Mouse (Mus musculus) limb, embryonic 10.5 days (tissue): ENCODE data around the gene Gls. TPM values are rescaled to one million over a fixed set of nuclear protein-coding genes. Genes with fewer than 3 reads are reported as not detected.

Experiments used
- DNase-seq: peaks from one replicate; pipeline ENCODE4 v3.0.0-alpha.2; 2017; ENCODE audit warnings: low spot score
- H3K27ac ChIP-seq: fragments of 300-500 bp; sonication (generic); 2 replicates; pipeline ENCODE4 v1.5.1; 2016; ENCODE audit warnings: mild to moderate bottlenecking
- H3K27me3 ChIP-seq: fragments of 300-500 bp; sonication (generic); 2 replicates; pipeline ENCODE4 v1.6.1; 2016; ENCODE audit warnings: low read depth, mild to moderate bottlenecking; ENCODE audit not compliant: poor library complexity, severe bottlenecking
- H3K36me3 ChIP-seq: fragments of 300-500 bp; sonication (generic); 2 replicates; pipeline ENCODE4 v1.6.1; 2016; ENCODE audit warnings: mild to moderate bottlenecking, moderate library complexity
- H3K4me1 ChIP-seq: fragments of 300-500 bp; sonication (generic); 2 replicates; pipeline ENCODE4 v1.6.1; 2016
- H3K4me3 ChIP-seq: fragments of 300-500 bp; sonication (generic); 2 replicates; pipeline ENCODE4 v1.5.1; 2016; ENCODE audit warnings: mild to moderate bottlenecking, moderate library complexity
- H3K9me3 ChIP-seq: fragments of 300-500 bp; sonication (generic); replicated peaks from 2 replicates; pipeline ENCODE4 v1.6.1; 2016; ENCODE audit warnings: mild to moderate bottlenecking
- whole genome bisulfite sequencing: fragments of 180-500 bp; shearing (Covaris S2); methylation state at CpG from one replicate; pipeline ENCODE4 v1.1.7; 2016; 5-methylcytosine and 5-hydroxymethylcytosine counted together
- polyA plus RNA-seq: library from polyadenylated mRNA; unstranded; fragments of >200 nt; fragmentation: Nextera tagmentation; extraction: Ambion mirVana; gene quantifications from 2 replicates; pipeline ENCODE4 v1.2.1, GENCODE M21; 2016

The Gls gene
- polyA plus RNA-seq, 1 experiment from 2014 or later: 22.6 TPM

DNA sequence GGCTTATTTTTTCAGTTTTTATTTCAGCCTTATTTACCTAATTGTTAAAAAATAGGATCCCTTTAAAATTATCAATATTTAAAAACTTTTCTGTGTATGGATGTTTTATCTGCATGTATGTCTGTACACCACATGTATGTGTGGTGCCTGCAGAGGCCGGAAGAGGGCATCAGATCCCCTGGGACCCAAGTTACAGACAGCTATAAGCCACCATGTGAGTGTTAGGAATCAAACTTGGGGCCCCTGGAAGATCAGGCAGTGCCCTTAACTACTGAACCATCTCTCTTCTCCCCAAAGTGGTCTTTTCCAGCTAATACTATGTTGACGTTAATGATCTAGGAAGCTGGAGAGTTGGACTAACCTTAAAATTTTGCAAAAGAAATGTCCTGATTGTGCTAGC lies 85.6 kb downstream of the Gls start:
- H3K27ac ChIP-seq: no peak overlapping the region
- WGBS: 83% methylated on average over 2 of the region's 2 CpGs

DNA sequence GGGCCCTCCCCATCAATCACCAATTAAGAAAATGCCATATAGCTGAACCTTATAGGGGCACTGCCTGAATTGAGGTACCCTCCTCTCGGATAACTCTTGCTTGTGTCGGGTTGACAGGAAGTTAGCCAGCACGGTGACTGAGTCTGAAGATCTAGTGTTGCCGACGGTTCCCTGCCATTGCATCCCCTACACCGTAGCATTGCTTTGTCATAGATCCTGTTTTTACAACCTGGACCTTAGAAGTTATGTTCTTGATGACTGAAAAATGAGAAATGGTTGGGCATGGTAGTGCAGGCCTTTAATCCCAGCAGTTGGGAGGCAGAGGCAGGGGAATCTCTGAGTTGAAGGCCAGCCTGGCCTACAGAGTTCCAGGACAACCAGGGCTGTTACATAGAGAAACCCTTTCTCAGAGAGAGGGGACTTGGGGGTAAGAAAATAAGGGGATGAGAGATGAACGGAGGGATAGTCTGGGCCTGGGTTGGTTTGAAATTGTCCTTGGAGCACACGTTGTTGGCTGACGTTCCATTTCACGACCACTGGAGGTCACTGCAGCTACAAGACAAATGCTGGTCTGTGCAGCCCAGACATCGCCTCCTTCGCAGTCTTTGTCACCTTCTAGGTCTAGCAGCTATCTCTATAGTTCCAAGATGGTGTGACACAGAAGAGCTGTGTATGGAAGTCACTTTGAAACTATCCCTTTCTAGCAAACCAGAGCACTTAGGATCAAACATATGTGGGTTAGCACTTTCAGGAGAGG lies 86.6 kb downstream of the Gls start:
- Histone ChIP-seq H3K36me3 (peaks cover under 1% of the 10 kb centered on the region; the same call in 1 of the 2 replicates), H3K27ac (no peak overlapping the region), H3K27me3 (no peaks in the 10 kb centered on the region), H3K9me3 (no peaks in the 10 kb centered on the region), H3K4me1 (peaks cover 40% of the 10 kb centered on the region), H3K4me3 (no peak overlapping the region)
- peak; percentile 55 for DNase-seq
- 57% methylated on average over 12 of the region's 12 CpGs for WGBS

More for the DNA sequence above, 85.6 kb downstream of the Gls start:
- no peaks in the 10 kb centered on the region for H3K27me3 ChIP-seq
- no peak for DNase-seq
- H3K4me1 ChIP-seq: peaks cover 38% of the 10 kb centered on the region
- H3K9me3 ChIP-seq: no peaks in the 10 kb centered on the region
- H3K4me3 ChIP-seq: no peak overlapping the region
- H3K36me3 ChIP-seq: peaks cover 5% of the 10 kb centered on the region; the same call in 1 of the 2 replicates

- H3K4me1 ChIP-seq: peaks cover 29% of the 10 kb centered on the region
- no peaks in the 10 kb centered on the region for H3K9me3 ChIP-seq
- WGBS: 86% methylated on average over 10 of the region's 10 CpGs
- no peak for DNase-seq
- no peaks in the 10 kb centered on the region for H3K36me3 ChIP-seq
- H3K4me3 ChIP-seq: no peak overlapping the region
- H3K27ac ChIP-seq: no peak overlapping the region
- H3K27me3 ChIP-seq: no peaks in the 10 kb centered on the region
Measured at GRCm38 (mm10) chr1:52144907-52145306, 88.1 kb downstream of the Gls start.

GRCm38 (mm10) chr1:52143596-52144156 lies 89.4 kb downstream of the Gls start:
- no peak overlapping the region for H3K27ac ChIP-seq
- H3K9me3 ChIP-seq: no peaks in the 10 kb centered on the region
- DNase-seq: no peak
- no peaks in the 10 kb centered on the region for H3K27me3 ChIP-seq
- no peaks in the 10 kb centered on the region for H3K36me3 ChIP-seq
- 88% methylated on average over 7 of the region's 7 CpGs for WGBS
- H3K4me1 ChIP-seq: peaks cover 24% of the 10 kb centered on the region
- no peak overlapping the region for H3K4me3 ChIP-seq

DNA sequence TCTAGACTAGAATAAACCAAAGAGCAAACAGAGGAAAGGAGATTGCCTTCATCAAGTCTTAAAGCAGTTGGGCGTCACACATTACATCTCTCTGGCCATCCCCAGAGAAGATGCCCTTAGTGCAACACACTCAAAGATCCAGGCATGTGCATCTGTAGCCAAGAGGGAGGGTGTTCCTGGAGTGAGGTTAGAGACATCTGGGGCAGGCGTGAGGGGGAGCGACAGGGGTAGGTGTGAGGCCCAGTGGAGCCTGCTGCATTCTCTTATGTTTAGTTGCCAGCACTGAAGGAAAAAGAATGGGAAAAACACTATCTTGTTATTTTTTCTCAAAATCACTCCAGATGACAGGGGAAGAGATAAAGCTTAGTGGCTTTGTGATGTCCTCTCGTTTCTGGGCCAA lies 89.8 kb downstream of the Gls start:
- Histone ChIP-seq H3K9me3 (no peaks in the 10 kb centered on the region), H3K4me3 (no peak overlapping the region), H3K36me3 (0 out of 2 replicates have a peak, but pooled peaks cover under 1% of the 10 kb centered on the region), H3K27me3 (no peaks in the 10 kb centered on the region), H3K27ac (no peak overlapping the region), H3K4me1 (peaks cover 21% of the 10 kb centered on the region)
- DNase-seq: no peak
- WGBS: 84% methylated on average over 4 of the region's 4 CpGs

DNA sequence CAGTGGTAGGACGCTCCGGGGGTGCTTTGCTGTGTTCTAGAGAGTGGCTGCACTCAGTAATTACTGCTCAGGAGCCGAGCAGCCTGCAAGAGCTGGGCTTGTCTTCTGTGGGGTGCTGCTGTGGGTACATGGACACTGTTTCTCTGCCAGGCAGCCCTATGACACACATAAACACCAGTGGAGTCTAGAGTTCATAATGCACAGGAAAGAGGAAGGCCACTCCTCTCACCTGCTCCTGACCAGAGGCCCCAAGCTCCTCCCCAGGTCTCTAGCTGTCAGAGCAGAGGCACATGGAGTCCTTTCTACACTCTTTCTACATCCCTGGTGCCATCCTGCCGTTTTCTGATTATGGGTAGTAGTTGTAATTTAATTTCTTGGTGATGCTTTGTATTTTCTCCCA lies 90.9 kb downstream of the Gls start:
- Histone ChIP-seq H3K4me1 (peaks cover 15% of the 10 kb centered on the region; the same call in 1 of the 2 replicates), H3K27ac (no peak overlapping the region)

DNA sequence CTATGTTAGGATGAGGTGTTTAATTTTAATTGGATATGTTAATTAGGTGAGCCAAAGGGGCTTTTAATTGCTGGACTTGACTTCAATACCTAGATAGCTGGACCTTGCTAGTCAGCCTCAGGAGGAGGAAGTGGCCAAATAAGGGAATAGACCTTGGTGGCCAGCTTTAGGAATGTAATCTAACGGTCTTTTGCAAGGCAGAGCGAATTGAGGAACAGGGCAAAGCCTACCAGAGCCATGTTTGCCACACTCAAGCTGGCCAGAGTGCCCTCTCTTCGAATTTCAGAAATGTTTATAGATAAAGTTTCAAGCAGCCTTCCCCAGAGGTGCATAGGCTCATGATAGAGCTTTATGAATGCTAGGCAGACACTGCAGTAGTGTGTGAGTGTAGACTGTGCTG lies 91.5 kb downstream of the Gls start:
- 71% methylated on average over 3 of the region's 3 CpGs for WGBS
- Histone ChIP-seq H3K27ac (no peak overlapping the region), H3K27me3 (no peaks in the 10 kb centered on the region), H3K4me1 (peaks cover 16% of the 10 kb centered on the region; the same call in 1 of the 2 replicates), H3K4me3 (no peak overlapping the region), H3K9me3 (no peaks in the 10 kb centered on the region), H3K36me3 (0 out of 2 replicates have a peak, but pooled peaks cover 3% of the 10 kb centered on the region)
- no peak for DNase-seq

More for the DNA sequence above, 90.9 kb downstream of the Gls start:
- no peak for DNase-seq
- no peaks in the 10 kb centered on the region for H3K27me3 ChIP-seq
- H3K36me3 ChIP-seq: 0 out of 2 replicates have a peak, but pooled peaks cover 3% of the 10 kb centered on the region
- H3K9me3 ChIP-seq: no peaks in the 10 kb centered on the region
- 87% methylated on average over 4 of the region's 4 CpGs for WGBS
- H3K4me3 ChIP-seq: no peak overlapping the region

- no peaks in the 10 kb centered on the region for H3K27me3 ChIP-seq
- peaks cover 16% of the 10 kb centered on the region; the same call in 1 of the 2 replicates for H3K4me1 ChIP-seq
- H3K4me3 ChIP-seq: no peak overlapping the region
- DNase-seq: no peak
- no peak overlapping the region for H3K27ac ChIP-seq
- 0 out of 2 replicates have a peak, but pooled peaks cover 3% of the 10 kb centered on the region for H3K36me3 ChIP-seq
- H3K9me3 ChIP-seq: no peaks in the 10 kb centered on the region
- 93% methylated on average over 9 of the region's 9 CpGs for WGBS
Measured at GRCm38 (mm10) chr1:52140534-52140933, 92.5 kb downstream of the Gls start.

- Histone ChIP-seq H3K27ac (no peak overlapping the region), H3K9me3 (no peaks in the 10 kb centered on the region), H3K36me3 (peaks cover 3% of the 10 kb centered on the region; the same call in 1 of the 2 replicates), H3K27me3 (no peaks in the 10 kb centered on the region), H3K4me1 (peaks cover 12% of the 10 kb centered on the region; the same call in 1 of the 2 replicates), H3K4me3 (no peak overlapping the region)
- WGBS: 84% methylated on average over 16 of the region's 16 CpGs
- no peak for DNase-seq
Measured at GRCm38 (mm10) chr1:52137292-52137691, 95.7 kb downstream of the Gls start.

- H3K4me1 ChIP-seq: peaks cover 9% of the 10 kb centered on the region; the same call in 1 of the 2 replicates
- peaks cover 3% of the 10 kb centered on the region; the same call in 1 of the 2 replicates for H3K36me3 ChIP-seq
- H3K4me3 ChIP-seq: no peak overlapping the region
- 87% methylated on average over 8 of the region's 8 CpGs for WGBS
- no peak overlapping the region for H3K27ac ChIP-seq
- DNase-seq: no peak
- no peaks in the 10 kb centered on the region for H3K27me3 ChIP-seq
- no peaks in the 10 kb centered on the region for H3K9me3 ChIP-seq
Measured at GRCm38 (mm10) chr1:52133254-52133653, 99.8 kb downstream of the Gls start.

GRCm38 (mm10) chr1:52131787-52132377 lies 101.2 kb downstream of the Gls start:
- WGBS: 86% methylated on average over 11 of the region's 11 CpGs
- no peak for DNase-seq
- H3K27me3 ChIP-seq: no peaks in the 10 kb centered on the region
- H3K9me3 ChIP-seq: no peaks in the 10 kb centered on the region
- peaks cover 4% of the 10 kb centered on the region; the same call in 1 of the 2 replicates for H3K4me1 ChIP-seq
- peaks cover 4% of the 10 kb centered on the region for H3K36me3 ChIP-seq
- H3K4me3 ChIP-seq: no peak overlapping the region
- H3K27ac ChIP-seq: no peak overlapping the region

DNA sequence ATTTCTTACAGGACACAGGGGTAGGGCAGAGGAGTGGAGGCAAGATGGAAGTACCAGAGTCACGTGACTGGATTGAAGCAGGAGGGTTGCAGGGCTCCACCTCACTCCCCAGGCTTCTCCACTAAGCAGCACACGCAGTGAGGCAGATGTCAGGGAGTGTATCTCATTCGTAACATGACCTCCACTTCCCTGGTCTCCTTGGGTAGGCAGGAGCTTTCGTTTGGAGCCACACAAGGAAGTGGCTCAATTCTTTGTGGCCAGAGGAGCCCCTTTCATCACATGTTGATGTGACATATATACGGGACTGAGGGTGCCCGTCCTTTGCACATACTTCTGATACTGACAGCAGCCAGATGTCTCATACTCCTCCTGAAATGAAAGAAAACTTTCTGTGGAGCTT lies 103.2 kb downstream of the Gls start:
- no peaks in the 10 kb centered on the region for H3K9me3 ChIP-seq
- 61% methylated on average over 6 of the region's 6 CpGs for WGBS
- H3K36me3 ChIP-seq: peaks cover 13% of the 10 kb centered on the region
- no peaks in the 10 kb centered on the region for H3K27me3 ChIP-seq
- no peak overlapping the region for H3K27ac ChIP-seq
- no peak for DNase-seq
- H3K4me1 ChIP-seq: no peaks in the 10 kb centered on the region
- no peak overlapping the region for H3K4me3 ChIP-seq

DNA sequence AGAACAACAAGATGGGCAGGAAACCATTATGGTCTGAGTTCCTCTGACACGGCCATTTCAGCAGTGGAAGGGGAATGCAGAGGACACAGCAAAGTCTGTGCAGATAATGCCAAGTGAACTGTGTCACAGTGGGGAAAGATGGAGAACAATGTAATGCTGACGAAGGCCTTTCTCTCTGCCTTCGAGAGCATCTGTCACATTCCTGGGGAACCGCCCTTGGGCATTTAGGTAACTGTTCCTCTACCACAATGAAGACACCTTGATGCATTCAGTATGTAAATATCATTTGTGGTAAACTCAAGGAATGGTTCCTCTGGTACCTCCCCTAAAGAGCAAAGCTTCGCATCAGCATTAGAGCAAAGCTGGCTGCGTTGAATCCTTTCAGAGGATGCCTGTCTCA lies 105.7 kb downstream of the Gls start:
- 94% methylated on average over 6 of the region's 6 CpGs for WGBS
- Histone ChIP-seq H3K4me3 (no peak overlapping the region), H3K27me3 (no peaks in the 10 kb centered on the region), H3K4me1 (no peaks in the 10 kb centered on the region), H3K27ac (no peak overlapping the region), H3K9me3 (no peaks in the 10 kb centered on the region), H3K36me3 (peaks cover 16% of the 10 kb centered on the region)
- no peak for DNase-seq
